Mouse (Mus musculus) liver, embryonic 14.5 days (tissue): ENCODE measurements around the gene Golga5. TPM values are rescaled to one million over a fixed set of nuclear protein-coding genes. Genes with fewer than 3 reads are reported as not detected.

ENCODE experiments used
- ATAC-seq: fragments of 200-750 bp; cut with Nextera tagmentation; 2 replicates; pipeline ENCODE4 v1.8.0; 2017; ENCODE audit warnings: moderate number of reproducible peaks, mild to moderate bottlenecking, moderate library complexity; ENCODE audit not compliant: insufficient read depth
- DNase-seq, 3 experiments: peaks; one replicate each; pipeline ENCODE4 v3.0.0-alpha.2; 2012 to 2013; ENCODE audit warnings: low read depth in 3 of 3, low spot score in 3 of 3
- H3K27ac ChIP-seq: fragments of 300-500 bp; sonication (generic); 2 replicates; pipeline ENCODE4 v1.5.1; 2014; ENCODE audit warnings: moderate library complexity, mild to moderate bottlenecking, control low read depth, inconsistent platforms
- H3K27me3 ChIP-seq: fragments of 300-500 bp; sonication (generic); 2 replicates; pipeline ENCODE4 v1.6.1; 2014; ENCODE audit warnings: mild to moderate bottlenecking, low read length, moderate library complexity; ENCODE audit not compliant: control insufficient read depth, insufficient read depth
- H3K36me3 ChIP-seq: fragments of 300-500 bp; sonication (generic); replicated peaks from 2 replicates; pipeline ENCODE4 v1.6.1; 2014; ENCODE audit warnings: low read depth; ENCODE audit not compliant: control insufficient read depth, insufficient read depth
- H3K4me1 ChIP-seq, 2 experiments: fragments of 200-500 bp in 1 of 2; fragments of 300-500 bp in 1 of 2; sonication (generic) in 1 of 2; replicated peaks; 2 replicates each; pipeline ENCODE4 v1.6.1; 2012 to 2014; ENCODE audit warnings: antibody characterized with exemption in 1 of 2, inconsistent platforms in 1 of 2, low read length in 1 of 2; ENCODE audit not compliant: control insufficient read depth in 2 of 2, insufficient read depth in 2 of 2
- H3K4me2 ChIP-seq: fragments of 300-500 bp; sonication (generic); 2 replicates; pipeline ENCODE4 v1.6.1; 2014; ENCODE audit warnings: low read depth, mild to moderate bottlenecking, control low read depth, moderate library complexity
- H3K4me3 ChIP-seq, 2 experiments: fragments of 200-500 bp in 1 of 2; fragments of 300-500 bp in 1 of 2; sonication (generic) in 1 of 2; 2 replicates each; pipeline ENCODE4 v1.5.1; 2012 to 2014; ENCODE audit warnings: low read depth in 2 of 2, low read length in 2 of 2, mild to moderate bottlenecking in 2 of 2, control low read depth in 1 of 2, inconsistent platforms in 1 of 2, moderate library complexity in 1 of 2; ENCODE audit not compliant: insufficient read depth in 1 of 2
- H3K9ac ChIP-seq: fragments of 300-500 bp; sonication (generic); replicated peaks from 2 replicates; pipeline ENCODE4 v1.6.1; 2014; ENCODE audit warnings: mild to moderate bottlenecking, control low read depth, moderate library complexity
- H3K9me3 ChIP-seq: fragments of 300-500 bp; sonication (generic); 2 replicates; pipeline ENCODE4 v1.6.1; 2016; ENCODE audit warnings: low read length, mixed read lengths; ENCODE audit not compliant: control insufficient read depth
- CTCF ChIP-seq: IDR thresholded peaks from 2 replicates; pipeline ENCODE4 v1.5.1; 2016; ENCODE audit warnings: antibody characterized with exemption, low read depth, control low read depth
- EP300 ChIP-seq: IDR thresholded peaks from 2 replicates; pipeline ENCODE4 v1.6.1; 2016; ENCODE audit warnings: antibody characterized with exemption, low read depth
- WGBS: fragments of 180-500 bp; shearing (Covaris S2); extraction: QIAGEN DNeasy Blood & Tissue Kit; methylation state at CpG from one replicate; pipeline ENCODE4 v1.1.7; 2014; ENCODE audit not compliant: insufficient replicate concordance; 5-methylcytosine and 5-hydroxymethylcytosine counted together
- polyA plus RNA-seq, 2 experiments: library from polyadenylated mRNA; depleted of rRNA in 1 of 2; stranded (reverse) in 1 of 2; unstranded in 1 of 2; fragments of >200 nt; fragmentation: Nextera tagmentation in 1 of 2; extraction: Ambion mirVana in 1 of 2; gene quantifications; 2 replicates each; pipeline versions ENCODE4 v1.2.1 to v1.2.3; 2012 to 2014

The Golga5 gene
- polyA plus RNA-seq, 2 experiments: 10.1 to 12.8 TPM

GRCm38 (mm10) chr12:102453581-102453980 is 15.4 kb upstream of the Golga5 start:
- H3K4me3 ChIP-seq: no peak overlapping the region
- no peak for ATAC-seq
- TF ChIP-seq CTCF (no peak), EP300 (no peak)
- H3K27me3 ChIP-seq: no peaks in the 10 kb centered on the region
- no peak overlapping the region for H3K27ac ChIP-seq
- H3K36me3 ChIP-seq: no peaks in the 10 kb centered on the region
- no peak overlapping the region for H3K9ac ChIP-seq
- 52% methylated on average over 6 of the region's 6 CpGs for WGBS
- no peak overlapping the region for H3K4me2 ChIP-seq
- peaks cover 0 to 8% of the 10 kb centered on the region in 2 experiments; a peak in 2 of 4 replicates for H3K4me1 ChIP-seq
- no peaks in the 10 kb centered on the region for H3K9me3 ChIP-seq
- DNase-seq: no peak

GRCm38 (mm10) chr12:102456467-102457193 is 12.3 kb upstream of the Golga5 start:
- ATAC-seq (no peak), DNase-seq (no peak)
- Histone ChIP-seq H3K27ac (no peak overlapping the region), H3K4me3 (no peak overlapping the region), H3K4me2 (no peak overlapping the region), H3K4me1 (no peaks in the 10 kb centered on the region; a peak in 1 of 4 replicates), H3K36me3 (no peaks in the 10 kb centered on the region), H3K27me3 (no peaks in the 10 kb centered on the region), H3K9me3 (no peaks in the 10 kb centered on the region), H3K9ac (no peak overlapping the region)
- TF ChIP-seq EP300 (no peak), CTCF (no peak)
- WGBS: 28% methylated on average over 7 of the region's 7 CpGs

GRCm38 (mm10) chr12:102460014-102460413 is 8.9 kb upstream of the Golga5 start:
- no peaks in the 10 kb centered on the region for H3K4me1 ChIP-seq
- no peaks in the 10 kb centered on the region for H3K9me3 ChIP-seq
- no peak for TF ChIP-seq CTCF
- H3K27me3 ChIP-seq: no peaks in the 10 kb centered on the region
- no peaks in the 10 kb centered on the region for H3K36me3 ChIP-seq
- no peak overlapping the region for H3K27ac ChIP-seq
- ATAC-seq (no peak), DNase-seq (no peak)
- no peak overlapping the region for H3K4me3 ChIP-seq
- whole genome bisulfite sequencing: 56% methylated on average over 5 of the region's 5 CpGs
- H3K4me2 ChIP-seq: no peak overlapping the region
- no peak overlapping the region for H3K9ac ChIP-seq

GRCm38 (mm10) chr12:102461177-102461576 is 7.8 kb upstream of the Golga5 start:
- Histone ChIP-seq H3K27ac (no peak overlapping the region), H3K4me2 (no peak overlapping the region), H3K9me3 (no peaks in the 10 kb centered on the region), H3K9ac (no peak overlapping the region), H3K4me3 (no peak overlapping the region), H3K4me1 (no peaks in the 10 kb centered on the region), H3K27me3 (no peaks in the 10 kb centered on the region), H3K36me3 (no peaks in the 10 kb centered on the region)
- WGBS: 42% methylated on average over 5 of the region's 5 CpGs
- DNase-seq (no peak), ATAC-seq (no peak)
- TF ChIP-seq CTCF (peak; percentile 39; the same call in 1 of the 2 replicates), EP300 (no peak)

GRCm38 (mm10) chr12:102464650-102465049 is 4.3 kb upstream of the Golga5 start:
- TF ChIP-seq CTCF (peak; percentile 46; the same call in 1 of the 2 replicates), EP300 (no peak)
- no peak overlapping the region for H3K4me3 ChIP-seq
- H3K27ac ChIP-seq: no peak overlapping the region
- H3K4me1 ChIP-seq: 0 out of 4 replicates have a peak, but pooled peaks cover 0 to 2% of the 10 kb centered on the region in 2 experiments
- ATAC-seq: no peak
- H3K4me2 ChIP-seq: no peak overlapping the region
- no peaks in the 10 kb centered on the region for H3K27me3 ChIP-seq
- H3K9me3 ChIP-seq: no peaks in the 10 kb centered on the region
- no peak for DNase-seq
- WGBS: 37% methylated on average over 4 of the region's 4 CpGs
- no peaks in the 10 kb centered on the region for H3K36me3 ChIP-seq
- no peak overlapping the region for H3K9ac ChIP-seq
